Mouse (Mus musculus) naive thymus-derived CD4-positive, alpha-beta T cell, adult 2 months (primary cell): ENCODE measurements at regions not wholly inside any gene's neighbourhood (a gene's known extent, or its start where the extent isn't known, plus 50 kb on each side); places are given as distances from the start of the nearest gene placed in this dataset.

Source experiments
- DNase-seq: peaks from one replicate; pipeline ENCODE4 v3.0.0-alpha.2; 2011; ENCODE audit warnings: low read depth

DNA sequence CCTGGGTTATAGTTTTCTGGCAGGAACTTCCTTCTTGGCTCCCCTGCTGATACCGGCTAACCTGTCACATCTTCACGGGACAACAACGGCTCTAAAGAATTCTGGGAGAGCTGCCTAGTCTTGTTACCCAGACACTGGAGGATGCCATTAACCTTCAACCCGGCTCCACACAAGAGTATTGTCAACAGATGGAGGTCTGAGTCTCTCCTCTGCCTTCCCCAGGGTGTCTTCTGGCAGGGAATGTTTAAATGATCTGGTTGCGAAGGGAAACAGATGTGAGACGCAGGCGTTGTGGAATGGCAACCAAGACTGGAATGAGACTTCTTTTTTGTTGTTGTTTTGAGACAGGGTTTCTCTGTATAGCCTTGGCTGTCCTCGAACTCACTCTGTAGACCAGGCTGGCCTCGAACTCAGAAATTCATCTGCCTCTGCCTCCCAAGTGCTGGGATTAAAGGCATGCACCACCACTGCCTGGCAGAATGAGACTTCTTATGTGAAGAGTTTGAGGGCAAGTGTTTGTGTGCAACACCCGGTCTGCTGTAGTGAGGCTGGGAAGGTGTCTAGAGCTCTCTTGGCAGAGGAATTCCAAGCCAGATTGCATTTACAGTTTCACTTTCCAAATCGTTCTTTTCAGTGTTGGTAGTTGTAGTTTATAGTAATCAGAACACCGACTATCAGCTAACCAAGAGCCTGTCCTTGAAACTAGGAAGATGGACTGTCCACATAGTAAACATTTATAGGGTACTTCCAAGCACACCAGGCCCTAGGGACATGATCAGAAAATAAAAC, 188.2 kb upstream of the Krr1 start:
- DNase-seq = no peak

DNA sequence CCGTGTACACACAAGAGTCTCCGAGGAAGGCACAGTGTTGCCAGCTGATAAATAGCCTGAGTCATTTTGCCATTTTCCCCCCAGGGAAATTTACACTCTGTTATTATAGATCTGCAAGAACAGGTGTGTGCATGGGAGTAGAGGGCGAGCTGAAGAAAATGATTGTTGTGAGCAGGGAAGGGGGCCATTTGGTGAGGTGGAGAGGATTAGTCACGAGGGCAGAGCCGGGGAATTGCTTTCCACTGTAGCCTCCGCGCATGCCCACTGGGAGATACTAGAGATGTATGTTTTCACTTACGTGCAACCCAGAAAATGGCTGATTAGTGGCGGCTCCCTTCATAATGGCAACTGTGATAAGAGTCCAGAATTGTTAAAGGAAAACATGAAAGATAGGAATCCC, 185.3 kb upstream of the Krr1 start:
- DNase-seq = no peak

DNA sequence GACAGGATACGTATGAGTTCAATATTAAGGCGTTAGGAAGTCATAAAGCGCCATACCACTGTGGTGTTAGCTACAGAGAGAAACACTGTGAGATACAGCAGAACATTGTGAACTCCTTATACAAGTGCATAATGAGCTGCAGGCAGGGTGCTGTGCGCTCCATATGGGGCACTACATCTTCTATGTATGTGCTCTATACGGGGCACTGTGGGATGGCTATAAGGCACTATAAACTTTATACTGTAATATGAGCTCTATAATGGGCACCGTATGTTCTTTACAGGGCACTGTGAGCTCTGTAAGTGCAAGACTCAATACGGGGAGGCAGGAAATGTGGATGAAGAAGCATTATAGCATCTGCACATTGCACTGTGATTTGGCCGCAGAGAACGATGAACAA, 183.2 kb upstream of the Krr1 start:
- DNase-seq = no peak

DNA sequence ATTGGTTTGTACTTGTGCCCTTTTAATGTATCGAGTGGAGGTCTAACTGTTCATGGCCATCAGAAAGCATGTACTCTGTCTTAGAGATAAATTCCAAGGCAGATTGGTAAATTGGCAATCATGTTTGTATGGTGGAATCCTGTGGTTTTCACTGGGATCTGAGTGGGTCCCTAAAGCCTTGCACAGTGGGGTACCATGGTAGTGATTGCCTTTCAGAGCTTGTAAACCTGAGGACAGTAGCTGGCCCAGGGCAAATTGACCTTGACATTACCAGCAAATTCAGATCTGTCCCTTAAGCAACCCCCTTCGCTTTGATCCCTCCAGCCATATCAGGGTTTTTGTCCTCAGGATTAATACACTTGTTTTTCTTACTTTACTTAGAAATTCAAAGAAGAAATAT, 181.6 kb upstream of the Krr1 start:
- no peak for DNase-seq

DNA sequence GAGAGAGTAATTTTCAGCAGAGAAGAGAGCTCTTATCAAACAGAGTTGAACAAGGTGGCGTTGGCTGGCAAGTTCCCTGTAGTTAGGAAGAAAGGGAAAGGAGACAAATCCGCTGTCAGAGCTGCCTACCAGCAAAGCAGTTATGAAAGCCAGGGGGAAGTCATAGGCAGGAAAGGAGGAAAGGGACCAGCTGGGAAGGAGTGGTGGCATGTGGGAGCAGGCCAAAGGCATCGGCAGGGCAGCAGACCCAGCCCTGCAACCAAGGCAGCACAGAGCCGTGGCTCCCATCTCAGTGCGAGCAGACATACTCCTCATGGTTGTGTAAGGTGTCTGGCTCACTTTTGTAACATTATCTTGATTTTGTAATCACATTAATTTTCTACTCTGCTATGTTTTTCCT, 177.4 kb upstream of the Krr1 start:
- no peak for DNase-seq

DNA sequence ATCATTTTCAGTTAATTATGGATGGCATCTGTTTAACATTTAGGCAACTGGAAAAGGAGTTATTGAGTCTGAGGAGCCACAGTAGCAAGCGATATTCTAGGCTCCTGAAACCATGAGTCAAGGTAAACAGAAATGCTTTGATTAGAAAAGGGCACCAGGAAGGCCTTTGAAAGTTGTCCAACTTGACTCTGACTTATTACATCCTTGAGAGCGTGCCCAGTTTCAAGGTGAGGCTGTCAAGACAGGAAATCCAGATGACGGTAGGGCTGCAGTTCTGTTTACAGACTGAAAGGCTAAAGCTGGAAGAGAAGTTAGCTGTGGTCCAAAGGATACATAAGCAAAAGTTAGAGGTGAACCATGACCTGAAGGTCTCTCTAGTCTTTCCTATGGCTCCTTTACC, 176.7 kb upstream of the Krr1 start:
- DNase-seq = no peak

DNA sequence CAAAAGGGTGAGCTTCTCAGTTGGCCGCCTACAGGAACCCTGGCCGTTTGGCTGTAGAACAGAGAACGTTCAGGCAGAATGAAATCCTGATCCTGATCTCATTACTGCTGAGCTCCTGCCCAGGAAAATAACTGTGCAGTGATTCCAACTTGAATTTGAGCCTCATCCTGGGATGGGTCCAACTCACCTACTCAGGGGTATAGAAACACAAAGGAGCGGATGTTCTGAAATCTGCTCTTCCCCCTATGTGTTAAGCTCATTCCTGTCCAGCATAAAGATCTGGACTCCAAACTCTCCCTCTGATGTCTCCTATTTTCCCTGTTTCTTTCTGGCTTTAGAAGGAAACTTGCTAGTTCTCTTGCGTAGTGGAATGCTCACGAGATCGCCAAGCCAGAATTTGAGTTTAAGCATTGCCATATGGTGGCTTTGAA, 173.6 kb upstream of the Krr1 start:
- no peak for DNase-seq

DNA sequence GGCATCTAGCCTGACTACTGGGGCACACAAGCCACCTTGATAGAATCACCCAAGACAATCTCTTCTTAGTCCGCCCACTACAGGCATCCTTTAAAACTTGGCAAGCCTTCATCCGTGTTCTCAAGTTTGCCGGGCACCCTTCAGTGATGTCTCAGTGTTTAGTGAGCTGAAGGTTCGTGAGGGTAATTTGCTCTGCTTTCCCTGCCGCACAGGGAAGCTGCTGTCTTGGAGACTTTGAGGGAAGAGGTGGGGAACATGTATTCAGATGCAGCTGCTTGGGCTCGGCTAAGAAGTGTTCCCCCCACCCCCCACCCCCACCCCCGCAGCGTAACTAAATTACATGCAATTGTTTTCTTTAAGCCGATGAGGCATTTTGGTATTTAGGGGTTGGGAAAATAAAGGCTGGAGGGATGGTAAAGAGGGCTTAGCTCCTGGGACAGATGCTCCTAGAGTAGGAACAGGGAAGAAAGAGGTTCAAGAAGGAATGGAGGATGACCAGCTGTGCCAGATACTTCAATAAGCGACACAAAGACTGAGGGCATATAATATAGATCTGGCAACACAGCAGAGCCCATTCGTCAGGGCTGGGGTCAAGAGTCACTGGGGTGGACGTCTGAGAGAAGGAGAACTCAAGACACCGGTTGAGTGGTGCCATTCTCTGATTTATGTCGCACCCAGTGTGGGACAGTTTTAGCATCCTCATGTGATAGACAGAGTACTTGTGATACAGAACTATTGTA, 172.4 kb upstream of the Krr1 start:
- DNase-seq = no peak

DNA sequence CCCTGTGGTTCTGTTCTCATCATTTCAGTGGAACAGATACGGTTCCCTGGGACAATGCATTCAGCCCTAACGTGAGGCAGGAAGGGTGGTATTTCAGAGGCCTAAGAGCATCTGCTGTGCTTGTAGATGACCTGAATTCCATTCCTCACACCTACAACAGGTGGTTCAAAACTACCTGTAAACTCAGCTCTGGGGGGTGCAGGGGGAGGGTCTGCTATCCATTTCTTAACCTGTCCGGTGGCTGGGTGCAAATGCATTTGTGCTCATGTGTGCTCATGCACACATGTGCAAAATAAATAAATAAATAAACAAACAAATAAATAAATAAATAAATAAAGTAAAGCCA, 171.9 kb upstream of the Krr1 start:
- no peak for DNase-seq

DNA sequence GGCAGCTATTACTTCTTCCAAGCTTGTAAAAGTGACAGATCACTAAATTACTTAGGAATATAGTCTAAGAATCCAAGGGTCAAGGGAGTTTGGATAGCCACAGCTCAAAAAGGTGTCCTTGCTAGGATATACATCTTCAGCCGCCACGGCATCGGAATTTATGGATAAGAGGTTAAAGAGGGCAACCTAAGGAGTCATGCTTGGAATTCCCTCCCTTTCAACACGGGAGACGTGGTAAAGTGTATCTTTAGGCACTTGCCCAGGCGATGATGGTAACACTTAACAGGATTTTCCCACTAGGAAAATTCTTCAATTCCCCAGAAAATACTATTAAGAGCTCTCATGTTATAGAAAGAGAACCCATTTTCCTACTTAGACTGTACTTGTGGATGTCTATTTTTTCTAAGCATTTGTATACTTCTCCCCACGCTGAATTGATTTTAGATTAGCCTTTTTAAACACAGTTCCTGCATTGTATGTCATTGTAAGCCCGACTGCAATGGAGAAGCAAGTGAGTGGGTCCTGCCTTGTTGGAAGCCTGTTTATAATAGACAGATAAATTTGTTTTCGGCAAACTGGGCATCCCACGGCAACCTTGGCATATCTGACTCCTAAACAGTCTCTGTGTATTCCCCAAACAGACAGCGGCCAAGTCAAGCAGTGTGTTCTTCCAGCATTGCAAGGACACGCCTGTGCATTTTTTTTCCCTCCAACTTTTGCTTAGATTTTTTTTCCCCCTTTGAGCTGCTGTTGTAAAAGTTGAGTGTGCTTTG, 171.3 kb upstream of the Krr1 start:
- no peak for DNase-seq

DNA sequence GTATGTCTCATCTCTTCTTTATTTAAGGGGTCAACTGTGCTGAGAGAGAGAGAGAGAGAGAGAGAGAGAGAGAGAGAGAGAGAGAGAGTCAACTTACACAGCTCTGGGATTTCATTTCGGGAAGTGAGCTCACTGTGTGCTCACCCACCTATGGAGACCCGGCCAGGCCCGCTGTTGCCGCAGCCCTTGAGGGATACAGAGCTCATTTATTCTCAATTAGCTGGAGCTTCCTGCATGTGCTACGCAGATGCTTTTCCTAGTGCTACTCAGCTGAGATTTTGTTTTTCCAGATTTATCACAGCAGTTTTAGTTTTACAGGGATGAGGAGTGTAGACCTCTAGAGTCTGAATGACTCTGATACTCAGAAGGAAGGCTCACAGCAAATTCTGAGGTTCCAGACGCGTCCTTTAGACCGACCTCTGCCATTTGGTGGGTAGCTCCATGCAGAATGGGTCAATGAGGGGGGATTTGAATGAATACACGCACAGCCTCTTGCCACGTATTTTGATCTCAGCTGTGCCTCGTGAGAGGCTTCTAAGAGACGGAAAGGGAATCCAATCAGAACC, 170.6 kb upstream of the Krr1 start:
- no peak for DNase-seq

DNA sequence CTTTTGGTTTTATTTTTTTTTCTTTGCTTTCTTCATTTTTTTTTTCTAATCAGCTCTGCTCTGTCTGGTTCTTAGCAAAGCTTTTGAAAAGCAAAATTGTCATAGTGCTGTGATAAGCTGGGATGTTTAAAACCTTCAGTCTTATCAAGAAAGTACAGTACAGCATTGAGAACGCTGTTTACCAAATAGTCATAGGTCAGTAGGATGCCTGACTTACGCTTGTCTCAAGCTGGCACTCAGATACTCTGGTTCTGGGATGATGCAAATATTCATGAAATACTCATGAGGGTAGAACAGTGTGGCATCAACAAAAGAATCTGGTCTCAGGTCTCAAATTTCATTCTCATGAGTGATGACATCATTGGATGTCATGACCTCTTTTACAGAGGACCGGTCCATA, 166.1 kb upstream of the Krr1 start:
- DNase-seq = no peak

DNA sequence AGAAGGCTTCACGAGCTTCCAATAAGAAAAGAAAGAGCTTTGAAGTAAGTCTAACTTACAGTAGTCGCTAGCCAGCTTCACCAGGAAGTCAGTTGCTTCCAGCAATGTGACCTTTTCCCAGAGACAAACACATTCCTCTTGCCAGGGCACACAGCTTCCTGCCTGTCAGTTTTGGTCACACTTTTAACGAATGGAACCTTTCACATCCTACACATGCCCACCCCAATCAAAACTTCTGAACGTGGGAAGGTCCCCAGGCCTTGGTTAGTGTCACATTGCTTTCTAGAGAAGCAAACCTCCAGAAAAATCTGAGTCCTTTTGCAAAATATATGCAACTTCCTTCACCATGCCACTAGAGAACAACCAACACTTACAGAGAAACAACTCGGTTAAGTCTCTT, 165.5 kb upstream of the Krr1 start:
- no peak for DNase-seq

DNA sequence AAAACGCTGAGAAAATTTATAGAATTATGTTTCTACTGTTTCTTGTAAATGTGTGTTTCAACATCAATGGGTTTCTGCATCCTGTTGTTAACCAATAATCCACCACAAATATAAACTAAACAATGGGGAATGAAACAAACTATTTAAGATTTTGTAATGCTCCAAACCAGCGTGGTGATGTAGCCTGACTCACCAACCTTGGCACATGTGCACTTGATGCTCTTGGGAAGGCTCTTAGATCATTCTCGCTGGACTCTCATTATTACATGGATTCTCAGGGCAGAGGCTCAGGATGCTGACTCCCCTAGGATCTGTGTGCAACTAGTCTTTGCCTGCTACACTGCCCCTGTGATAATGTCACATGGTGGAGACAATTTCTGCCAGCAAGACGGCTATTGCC, 158.7 kb upstream of the Krr1 start:
- DNase-seq = no peak

DNA sequence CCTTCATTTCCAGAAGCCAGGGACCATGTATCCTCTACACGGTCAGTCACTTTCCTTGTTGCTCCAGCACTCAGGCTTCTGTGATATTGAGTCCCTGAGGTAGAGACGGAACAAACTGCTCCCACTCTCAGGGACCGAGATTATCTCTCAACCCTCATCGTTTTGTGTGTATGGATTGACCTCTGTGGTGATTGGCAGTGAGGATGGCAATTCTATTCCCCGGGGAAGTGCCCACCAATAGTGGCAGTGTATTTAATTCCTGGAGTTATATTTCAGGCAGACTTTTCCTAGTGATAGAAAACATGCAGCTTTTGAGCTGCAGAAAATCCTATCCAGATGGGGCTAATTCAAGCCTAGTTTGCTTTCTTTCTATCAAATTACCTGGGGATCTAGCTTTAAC, 157.8 kb upstream of the Krr1 start:
- no peak for DNase-seq

DNA sequence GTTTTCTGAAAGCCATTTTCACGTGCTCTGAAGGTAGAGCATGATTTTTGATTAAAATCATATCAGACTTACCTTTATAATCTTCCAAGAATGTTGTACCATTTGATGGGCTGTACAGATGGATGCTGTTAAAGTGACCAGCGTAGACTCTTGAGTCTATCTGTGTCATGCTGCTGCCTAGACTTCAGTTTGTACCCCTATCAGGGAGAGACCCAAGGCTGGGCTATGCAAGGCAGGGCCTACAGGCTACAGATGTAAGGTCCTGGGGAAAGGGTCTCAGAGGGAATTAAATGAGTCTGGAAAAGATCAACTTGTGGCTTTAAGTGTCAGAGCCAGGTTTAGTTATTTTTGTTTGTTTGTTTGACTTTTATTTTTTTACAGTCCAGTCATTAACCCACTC, 157.3 kb upstream of the Krr1 start:
- no peak for DNase-seq

DNA sequence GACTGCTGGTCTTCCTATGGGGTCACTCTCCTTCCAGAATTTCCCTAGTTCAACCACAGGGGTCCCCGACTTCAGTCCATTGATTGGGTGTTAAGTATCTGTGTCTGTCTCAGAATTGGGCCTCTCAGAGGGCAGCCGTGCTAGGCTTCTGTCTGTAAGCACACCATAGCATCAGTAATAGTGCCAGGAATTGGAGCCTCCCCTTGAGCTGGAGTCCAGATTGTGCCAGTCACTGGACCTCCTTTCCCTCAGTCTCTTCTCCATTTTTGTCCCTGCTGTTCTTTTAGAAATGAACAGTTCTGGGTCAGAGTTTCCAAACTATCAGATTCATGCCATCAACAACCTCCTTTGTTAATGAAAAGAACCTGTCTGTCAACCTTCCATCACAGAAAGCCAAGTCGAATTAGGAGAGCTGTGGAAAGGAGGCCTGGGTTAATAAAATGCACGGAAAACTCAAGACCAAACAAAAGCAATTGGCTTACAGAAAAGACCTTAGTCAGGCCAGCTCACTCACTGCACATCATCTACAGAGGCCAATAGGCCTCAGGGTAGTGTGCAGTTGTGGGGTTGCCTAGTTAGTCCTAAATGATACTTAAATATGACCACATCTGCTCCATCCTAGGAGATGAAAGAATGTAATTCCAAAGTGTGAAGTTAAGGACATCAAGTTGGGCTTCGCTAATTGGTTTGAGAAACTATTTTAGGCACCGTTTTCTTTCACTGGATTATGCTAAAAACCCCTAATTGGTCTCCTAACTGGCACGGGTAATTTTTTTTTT, 156.5 kb upstream of the Krr1 start:
- DNase-seq = no peak

DNA sequence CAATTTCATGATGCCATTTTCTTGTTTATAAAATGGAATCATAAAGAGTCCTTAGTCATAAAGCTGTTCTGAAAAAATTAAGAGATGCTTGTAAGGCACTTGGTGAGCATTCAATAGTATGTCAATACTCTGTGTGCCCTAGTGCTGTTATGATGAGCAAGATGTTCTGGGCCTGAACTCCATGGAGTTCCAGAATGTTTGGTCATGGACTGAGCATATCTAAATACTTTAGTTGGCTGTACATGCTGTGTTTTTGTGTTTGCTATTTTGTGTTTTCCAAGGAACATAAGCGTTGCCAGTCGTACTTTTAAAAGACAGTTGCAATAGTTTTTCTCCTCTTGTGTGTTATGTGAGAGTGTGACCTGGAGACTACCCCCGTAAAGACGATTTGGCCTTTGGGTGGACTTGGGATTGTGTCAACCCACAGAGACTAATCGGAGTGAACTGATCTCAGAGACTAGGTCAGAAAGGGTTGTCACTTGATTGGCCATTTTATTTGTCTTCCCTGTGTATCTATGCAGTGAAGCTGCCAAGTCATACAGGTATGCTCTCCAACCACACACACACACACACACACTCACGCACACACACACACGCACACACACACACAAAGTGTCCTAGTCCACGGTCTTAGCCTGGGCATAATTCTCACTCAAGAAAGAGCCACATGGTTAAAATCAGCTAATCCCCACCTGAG, 152.6 kb upstream of the Krr1 start:
- no peak for DNase-seq

DNA sequence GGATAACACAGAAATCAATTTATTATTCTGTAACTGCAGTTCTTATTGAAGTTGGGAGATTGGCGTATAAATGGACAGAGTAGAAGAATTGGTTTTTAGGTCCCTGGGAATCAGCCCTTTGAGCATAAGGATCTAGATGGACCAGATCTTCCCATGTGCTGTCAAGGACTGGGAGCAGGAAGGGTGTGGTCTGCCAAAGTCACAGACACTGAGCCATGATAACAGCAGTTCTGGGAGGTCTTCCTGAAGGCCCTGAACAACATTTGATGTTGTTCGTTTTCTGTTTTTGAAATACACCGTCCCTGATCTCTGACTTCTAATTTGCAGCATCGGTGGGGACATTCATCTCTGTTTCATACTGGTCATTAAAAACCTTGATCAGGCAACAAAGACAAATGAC, 147.6 kb upstream of the Krr1 start:
- DNase-seq = no peak

DNA sequence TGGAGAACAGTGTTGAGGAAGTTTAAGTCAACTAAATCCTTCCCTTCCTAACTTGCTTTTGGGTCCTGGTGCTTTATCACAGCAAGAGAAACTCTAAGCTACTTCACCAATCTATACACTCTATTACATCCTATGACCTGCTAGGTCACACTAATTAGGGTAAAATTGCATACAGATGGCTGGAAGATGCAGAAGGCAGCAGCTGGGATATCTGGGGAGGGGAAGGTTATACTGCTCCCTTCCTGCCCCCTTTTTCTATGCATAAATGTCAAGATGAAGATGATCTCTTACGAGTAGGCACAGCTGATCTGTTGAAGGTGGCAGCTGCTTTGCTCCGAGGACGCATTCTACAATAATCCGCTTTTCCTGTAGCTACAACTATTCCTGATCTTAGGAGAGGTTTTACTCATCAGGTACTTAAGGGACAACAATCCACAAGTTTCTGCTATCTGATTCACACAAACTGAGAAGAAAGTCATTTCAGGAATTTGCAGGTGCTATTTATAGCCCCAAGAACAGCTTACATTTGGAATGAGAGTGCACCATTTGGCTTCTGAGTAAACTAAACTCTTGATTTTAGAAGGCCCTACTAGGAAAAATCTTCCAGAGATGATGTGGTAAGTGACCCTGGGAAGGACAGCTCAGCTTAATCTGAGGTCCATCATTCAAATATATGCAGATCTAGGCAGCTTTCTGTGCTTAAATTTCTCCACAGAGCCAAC, 146.3 kb upstream of the Krr1 start:
- no peak for DNase-seq

DNA sequence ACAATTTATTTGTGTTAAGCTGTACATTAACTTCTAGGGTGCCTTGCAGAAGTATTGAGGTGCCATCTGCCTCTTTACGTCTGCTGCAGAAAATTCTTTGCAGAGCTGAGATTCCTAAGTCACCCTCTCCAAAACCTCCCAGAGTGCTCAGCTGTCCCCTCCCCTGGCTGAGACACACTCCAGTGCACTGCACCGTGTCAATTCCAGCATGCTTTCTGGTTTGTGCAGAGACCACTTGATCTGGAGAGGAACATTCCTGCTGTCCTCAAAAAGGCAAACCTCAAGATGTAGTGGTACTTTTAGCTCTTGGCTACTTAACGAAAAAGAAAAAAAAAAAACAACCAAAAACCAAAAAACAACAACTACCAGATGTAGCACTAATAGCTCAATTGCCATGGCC, 145.2 kb upstream of the Krr1 start:
- DNase-seq = no peak
